Mouse (Mus musculus): Measurements from ENCODE around the gene Cmc1. TPM values are rescaled to one million over a fixed set of nuclear protein-coding genes. Genes with fewer than 3 reads are reported as not detected.

The Cmc1 gene
- polyA plus RNA-seq, 1 experiment from 2014 or later, result 37.3 TPM

DNA sequence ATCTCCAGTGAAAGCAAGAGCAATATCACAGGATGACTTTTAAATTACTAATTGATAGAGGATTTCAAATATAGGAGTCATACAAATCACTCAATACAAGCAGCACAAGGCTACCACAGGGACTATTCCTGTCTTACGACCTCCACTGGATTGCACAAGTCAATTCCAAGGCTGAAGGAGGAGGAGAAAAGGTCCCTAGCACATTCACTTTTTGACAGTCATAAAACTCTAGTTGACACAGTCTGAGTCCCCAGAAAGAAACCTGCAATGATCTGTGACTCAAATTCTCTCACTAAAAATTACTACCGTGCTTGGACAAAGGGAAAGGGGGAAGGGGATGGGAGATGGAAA is 39.6 kb downstream of the Cmc1 start:
- Histone ChIP-seq H3K9me3 (no peaks in the 10 kb centered on the region), H3K4me2 (no peak overlapping the region), H3K4me1 (no peaks in the 10 kb centered on the region), H3K36me3 (peaks cover 5% of the 10 kb centered on the region), H3K4me3 (no peak overlapping the region), H3K27me3 (replicated peaks) (no peaks in the 10 kb centered on the region), H3K9ac (no peak overlapping the region), H3K27ac (replicated peaks) (no peak overlapping the region)
- ATAC-seq (ENCODE audit: extremely low read depth, insufficient number of reproducible peaks, low FRiP score, low TSS enrichment), result no peak
- WGBS, result 66% methylated on average over 2 of the region's 2 CpGs

DNA sequence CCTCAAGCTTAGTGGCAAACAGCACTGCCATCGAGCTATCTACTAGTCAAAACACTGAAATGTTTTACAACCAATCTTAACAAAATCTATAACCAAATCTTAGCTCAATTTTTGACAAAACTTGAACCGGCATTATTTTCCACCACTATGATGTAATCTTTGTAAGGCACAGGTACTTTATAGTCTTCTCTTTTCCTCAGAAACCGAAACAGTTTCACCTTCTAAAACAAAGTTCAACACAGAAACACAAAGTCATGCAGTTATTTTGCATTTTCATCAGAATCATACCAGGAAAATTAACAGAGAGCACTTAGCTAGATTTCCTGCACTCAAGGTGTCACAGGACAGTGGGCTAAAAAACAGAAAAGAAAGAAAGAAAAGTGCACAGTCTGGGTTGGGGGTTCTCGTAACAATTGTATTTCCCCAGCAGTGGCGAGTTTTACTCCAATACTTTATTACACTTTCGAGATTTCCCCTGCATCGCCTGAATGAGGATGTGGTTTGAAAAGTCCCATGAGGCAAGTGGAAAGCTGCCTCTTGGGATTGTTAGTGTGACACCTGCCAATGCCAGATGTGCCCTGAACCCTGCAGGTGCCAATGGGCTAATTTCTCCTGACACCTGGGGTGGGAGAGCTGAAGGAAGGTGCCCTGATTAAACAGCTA is 40.1 kb downstream of the Cmc1 start:
- no peak for ATAC-seq (ENCODE audit: extremely low read depth, insufficient number of reproducible peaks, low FRiP score, low TSS enrichment)
- H3K9me3 ChIP-seq, result no peaks in the 10 kb centered on the region

GRCm38 (mm10) chr9:118108527-118109011 is 41.4 kb downstream of the Cmc1 start:
- Histone ChIP-seq H3K9ac (no peak overlapping the region), H3K36me3 (no peaks in the 10 kb centered on the region), H3K27me3 (replicated peaks) (no peaks in the 10 kb centered on the region), H3K27ac (replicated peaks) (no peak overlapping the region), H3K4me3 (no peak overlapping the region), H3K9me3 (no peaks in the 10 kb centered on the region), H3K4me2 (no peak overlapping the region), H3K4me1 (no peaks in the 10 kb centered on the region)
- no peak for ATAC-seq (ENCODE audit: extremely low read depth, insufficient number of reproducible peaks, low FRiP score, low TSS enrichment)
- 55% methylated on average over 4 of the region's 4 CpGs for WGBS

More for the DNA sequence above, 40.1 kb downstream of the Cmc1 start:
- no peak overlapping the region for H3K27ac ChIP-seq (replicated peaks)
- no peaks in the 10 kb centered on the region for H3K27me3 ChIP-seq (replicated peaks)
- H3K4me2 ChIP-seq, result no peak overlapping the region
- no peaks in the 10 kb centered on the region for H3K4me1 ChIP-seq
- H3K4me3 ChIP-seq, result no peak overlapping the region
- H3K36me3 ChIP-seq, result peaks cover 3% of the 10 kb centered on the region
- WGBS, result 79% methylated on average over 7 of the region's 7 CpGs
- H3K9ac ChIP-seq, result no peak overlapping the region

- H3K4me2 ChIP-seq, result no peak overlapping the region
- 84% methylated on average over 2 of the region's 2 CpGs for WGBS
- H3K4me3 ChIP-seq, result no peak overlapping the region
- 0 out of 2 replicates have a peak, but pooled peaks cover 3% of the 10 kb centered on the region for H3K36me3 ChIP-seq
- peaks cover 7% of the 10 kb centered on the region for H3K4me1 ChIP-seq
- H3K27ac ChIP-seq (replicated peaks), result no peak overlapping the region
- no peak for ATAC-seq (ENCODE audit: extremely low read depth, insufficient number of reproducible peaks, low FRiP score, low TSS enrichment)
- H3K9ac ChIP-seq, result no peak overlapping the region
- H3K27me3 ChIP-seq (replicated peaks), result no peaks in the 10 kb centered on the region
- H3K9me3 ChIP-seq, result no peaks in the 10 kb centered on the region
Measured at GRCm38 (mm10) chr9:118101802-118102201, 48.2 kb downstream of the Cmc1 start.

GRCm38 (mm10) chr9:118100484-118100883 is 49.5 kb downstream of the Cmc1 start:
- H3K4me3 ChIP-seq, result no peak overlapping the region
- peaks cover 11% of the 10 kb centered on the region for H3K4me1 ChIP-seq
- no peak overlapping the region for H3K4me2 ChIP-seq
- H3K9me3 ChIP-seq, result no peaks in the 10 kb centered on the region
- no peak overlapping the region for H3K27ac ChIP-seq (replicated peaks)
- ATAC-seq (ENCODE audit: extremely low read depth, insufficient number of reproducible peaks, low FRiP score, low TSS enrichment), result no peak
- 0 out of 2 replicates have a peak, but pooled peaks cover 3% of the 10 kb centered on the region for H3K36me3 ChIP-seq
- no peak overlapping the region for H3K9ac ChIP-seq
- no peaks in the 10 kb centered on the region for H3K27me3 ChIP-seq (replicated peaks)
- WGBS, result 93% methylated on average over 2 of the region's 2 CpGs

GRCm38 (mm10) chr9:118099395-118099794 is 50.6 kb downstream of the Cmc1 start:
- ATAC-seq (ENCODE audit: extremely low read depth, insufficient number of reproducible peaks, low FRiP score, low TSS enrichment), result no peak
- no peak overlapping the region for H3K27ac ChIP-seq (replicated peaks)
- H3K9me3 ChIP-seq, result no peaks in the 10 kb centered on the region
- H3K9ac ChIP-seq, result no peak overlapping the region
- 35% methylated on average over 4 of the region's 4 CpGs for WGBS
- 0 out of 2 replicates have a peak, but pooled peaks cover 3% of the 10 kb centered on the region for H3K36me3 ChIP-seq
- H3K4me1 ChIP-seq, result peaks cover 11% of the 10 kb centered on the region
- no peak overlapping the region for H3K4me3 ChIP-seq
- no peaks in the 10 kb centered on the region for H3K27me3 ChIP-seq (replicated peaks)
- H3K4me2 ChIP-seq, result no peak overlapping the region

DNA sequence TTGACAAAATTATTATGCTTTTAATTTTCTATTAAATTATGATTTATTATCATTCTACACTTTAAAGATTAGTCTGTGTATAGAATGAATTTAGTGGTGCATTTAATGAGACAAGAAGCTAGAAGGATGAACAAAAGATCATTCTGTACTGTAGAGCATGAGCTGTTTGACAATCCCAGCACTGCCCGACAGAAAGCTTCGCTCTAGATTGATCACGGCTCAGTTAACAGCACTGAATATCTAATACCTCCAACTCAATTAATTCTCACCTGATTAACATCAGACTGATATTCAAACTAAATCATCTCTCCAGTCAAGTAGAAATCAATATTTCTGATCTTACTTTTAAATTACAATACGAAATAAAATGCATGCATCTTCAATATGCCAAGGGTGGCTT is 66.1 kb downstream of the Cmc1 start:
- Histone ChIP-seq H3K9me3 (no peaks in the 10 kb centered on the region), H3K4me1 (peaks cover 12% of the 10 kb centered on the region; the same call in 1 of the 2 replicates), H3K9ac (no peak overlapping the region), H3K36me3 (no peaks in the 10 kb centered on the region), H3K4me2 (no peak overlapping the region), H3K27ac (replicated peaks) (no peak overlapping the region), H3K4me3 (no peak overlapping the region), H3K27me3 (replicated peaks) (no peaks in the 10 kb centered on the region)
- WGBS, result 82% methylated on average over 4 of the region's 4 CpGs
- no peak for ATAC-seq (ENCODE audit: extremely low read depth, insufficient number of reproducible peaks, low FRiP score, low TSS enrichment)

DNA sequence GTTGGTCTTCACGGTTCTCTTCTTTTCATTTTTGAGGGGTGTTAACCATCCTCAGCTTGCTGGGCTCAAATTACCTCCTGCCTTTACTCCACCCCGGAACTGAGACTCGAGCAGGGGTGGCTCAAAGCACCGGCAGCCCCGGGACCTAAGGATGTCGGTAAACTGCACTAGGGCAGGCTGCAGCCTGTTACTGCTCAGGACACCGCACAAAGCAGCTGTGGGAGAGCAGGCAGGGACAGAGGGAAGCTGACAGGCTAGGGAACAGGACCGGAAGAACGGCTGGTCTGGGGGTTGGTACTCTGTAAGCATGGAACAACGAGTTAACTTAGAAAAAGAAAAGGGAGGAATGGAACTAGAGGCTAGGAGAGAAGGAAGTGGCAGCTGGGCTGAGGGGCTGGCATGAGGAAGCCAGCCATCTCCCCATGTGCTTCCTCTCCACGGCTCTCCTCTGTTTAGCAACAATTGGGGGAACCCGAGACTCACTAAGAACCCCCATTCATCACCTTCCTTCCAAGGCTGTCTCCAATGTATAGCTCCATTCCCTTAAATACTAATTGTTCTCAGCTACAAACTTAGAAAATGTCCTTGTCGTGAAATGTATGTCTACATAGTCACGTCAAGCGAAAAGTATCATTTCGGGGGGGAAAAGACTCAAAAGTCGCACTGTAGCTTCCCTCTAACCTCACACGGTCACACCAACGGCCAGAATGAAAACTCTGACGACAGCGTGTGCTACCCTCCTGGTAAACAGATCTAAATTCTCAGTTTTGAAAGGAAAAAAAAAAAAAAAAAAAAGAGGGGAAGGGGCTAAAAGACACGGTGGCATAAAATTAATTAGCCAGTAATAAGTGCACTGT is 67.2 kb downstream of the Cmc1 start:
- H3K27ac ChIP-seq (replicated peaks), result no peak overlapping the region
- H3K4me1 ChIP-seq, result peaks cover 12% of the 10 kb centered on the region; the same call in 1 of the 2 replicates
- peak overlapping the region; percentile 75 for H3K9ac ChIP-seq
- peak overlapping the region; percentile 39 for H3K4me3 ChIP-seq
- no peaks in the 10 kb centered on the region for H3K9me3 ChIP-seq
- H3K4me2 ChIP-seq, result peak overlapping the region; percentile 66
- WGBS, result 36% methylated on average over 22 of the region's 22 CpGs
- no peaks in the 10 kb centered on the region for H3K27me3 ChIP-seq (replicated peaks)
- ATAC-seq (ENCODE audit: extremely low read depth, insufficient number of reproducible peaks, low FRiP score, low TSS enrichment), result no peak
- no peaks in the 10 kb centered on the region for H3K36me3 ChIP-seq

- Histone ChIP-seq H3K4me3 (no peak overlapping the region), H3K36me3 (peaks cover 36% of the 10 kb centered on the region), H3K4me2 (no peak overlapping the region), H3K9ac (no peak overlapping the region), H3K27me3 (replicated peaks) (no peaks in the 10 kb centered on the region), H3K9me3 (no peaks in the 10 kb centered on the region), H3K4me1 (no peaks in the 10 kb centered on the region), H3K27ac (replicated peaks) (no peak overlapping the region)
- WGBS, result 88% methylated on average over 3 of the region's 3 CpGs
- ATAC-seq (ENCODE audit: extremely low read depth, insufficient number of reproducible peaks, low FRiP score, low TSS enrichment), result no peak
Measured at GRCm38 (mm10) chr9:118073358-118073757, 76.6 kb downstream of the Cmc1 start.

DNA sequence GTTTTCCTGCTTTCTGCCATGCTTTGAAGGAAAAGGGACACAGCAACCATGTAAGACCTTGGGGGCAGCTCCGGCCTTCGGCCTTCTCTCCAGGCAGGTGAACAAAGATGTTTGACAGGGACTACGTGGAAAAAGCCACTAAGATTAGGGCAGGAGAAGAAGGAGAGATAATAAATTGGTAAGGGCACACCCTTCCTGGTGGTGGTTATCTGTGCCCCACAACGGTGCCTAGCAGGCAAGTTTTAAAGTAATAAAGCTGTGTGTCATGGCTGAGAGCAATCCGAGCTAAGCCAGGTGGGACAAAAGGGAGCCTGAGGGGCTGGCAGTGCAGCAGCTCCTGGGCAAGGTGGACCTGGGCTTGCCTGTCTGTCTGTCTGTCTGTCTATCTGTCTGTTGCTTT is 77.9 kb downstream of the Cmc1 start:
- no peak overlapping the region for H3K27ac ChIP-seq (replicated peaks)
- no peaks in the 10 kb centered on the region for H3K27me3 ChIP-seq (replicated peaks)
- no peak for ATAC-seq (ENCODE audit: extremely low read depth, insufficient number of reproducible peaks, low FRiP score, low TSS enrichment)
- H3K9ac ChIP-seq, result no peak overlapping the region
- WGBS, result 64% methylated on average over 5 of the region's 5 CpGs
- no peaks in the 10 kb centered on the region for H3K9me3 ChIP-seq
- peaks cover 48% of the 10 kb centered on the region for H3K36me3 ChIP-seq
- no peak overlapping the region for H3K4me2 ChIP-seq
- no peak overlapping the region for H3K4me3 ChIP-seq
- no peaks in the 10 kb centered on the region for H3K4me1 ChIP-seq

DNA sequence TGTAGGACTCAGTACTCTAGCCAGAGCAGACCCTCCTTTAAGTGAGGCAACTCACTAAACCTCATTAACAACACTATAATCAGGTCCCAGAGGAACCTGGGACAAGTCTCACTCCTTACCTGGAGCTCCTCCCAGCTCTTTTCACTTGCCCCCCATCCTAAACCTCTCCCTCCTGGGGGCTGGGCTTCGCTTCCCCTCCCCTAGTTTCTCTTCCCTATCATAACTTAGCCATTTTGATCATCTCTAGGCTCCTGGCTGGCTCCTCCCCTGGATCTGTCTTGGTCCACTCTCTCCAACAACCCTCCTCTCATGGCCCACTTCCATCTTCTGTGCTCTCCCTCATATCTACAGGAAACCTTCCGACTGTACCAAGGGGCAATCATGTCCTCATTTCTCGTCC is 78.6 kb downstream of the Cmc1 start:
- Histone ChIP-seq H3K4me3 (no peak overlapping the region), H3K27me3 (replicated peaks) (no peaks in the 10 kb centered on the region), H3K4me2 (no peak overlapping the region), H3K9me3 (no peaks in the 10 kb centered on the region), H3K9ac (no peak overlapping the region), H3K36me3 (peaks cover 56% of the 10 kb centered on the region), H3K27ac (replicated peaks) (no peak overlapping the region), H3K4me1 (no peaks in the 10 kb centered on the region)
- ATAC-seq (ENCODE audit: extremely low read depth, insufficient number of reproducible peaks, low FRiP score, low TSS enrichment), result no peak
- 68% methylated on average over 3 of the region's 3 CpGs for WGBS
